Mouse (Mus musculus): ENCODE measurements around the gene Tap1. TPM values are rescaled to one million over a fixed set of nuclear protein-coding genes. Genes with fewer than 3 reads are reported as not detected.
"Not testable (repeated sequence)": the region's sequence is repeated elsewhere in the genome, so short reads cannot be mapped to it uniquely, and the experiment has no call there.

Gene Tap1
- total RNA-seq, 4 experiments from 2014 or later, result 2.5 to 10.6 (median 5.8) TPM

GRCm38 (mm10) chr17:34225911-34226310, 38.6 kb downstream of the Tap1 start:
- not testable (repeated sequence) for DNase-seq (ENCODE audit: low spot score in 2 of 2)

- DNase-seq (ENCODE audit: low spot score in 2 of 2), result peak in 1 of 2 experiments; percentile 28
Measured at GRCm38 (mm10) chr17:34230971-34231370, 43.6 kb downstream of the Tap1 start.

GRCm38 (mm10) chr17:34232021-34232420, 44.7 kb downstream of the Tap1 start:
- not testable (repeated sequence) for DNase-seq (ENCODE audit: low spot score in 2 of 2)

GRCm38 (mm10) chr17:34234926-34235325, 47.6 kb downstream of the Tap1 start:
- DNase-seq (ENCODE audit: low spot score in 2 of 2), result peak; percentile 45 to 78

- no peak for DNase-seq (ENCODE audit: low spot score in 2 of 2)
Measured at GRCm38 (mm10) chr17:34236691-34237090, 49.3 kb downstream of the Tap1 start.

- no peak for DNase-seq (ENCODE audit: low spot score in 2 of 2)
Measured at GRCm38 (mm10) chr17:34237741-34238140, 50.4 kb downstream of the Tap1 start.

- no peak for DNase-seq (ENCODE audit: low spot score in 2 of 2)
Measured at GRCm38 (mm10) chr17:34238706-34239105, 51.4 kb downstream of the Tap1 start, which contains the start of gene H2-Ob. Gene H2-Ob (plus strand): TSS chr17:34238903.

GRCm38 (mm10) chr17:34239601-34240041, 52.3 kb downstream of the Tap1 start:
- DNase-seq (ENCODE audit: low spot score in 2 of 2), result no peak

- DNase-seq (ENCODE audit: low spot score in 2 of 2), result no peak
Measured at GRCm38 (mm10) chr17:34240366-34240765, 53.0 kb downstream of the Tap1 start.

GRCm38 (mm10) chr17:34240916-34241315, 53.6 kb downstream of the Tap1 start:
- DNase-seq (ENCODE audit: low spot score in 2 of 2), result no peak

- DNase-seq (ENCODE audit: low spot score in 2 of 2), result peak in 1 of 2 experiments; percentile 17
Measured at GRCm38 (mm10) chr17:34244656-34245055, 57.3 kb downstream of the Tap1 start.

Other genes with a start within 250 kb of the Tap1 start
- gene Pfdn6, start 247.2 kb upstream of the Tap1 start, total RNA-seq (2022), result 10 to 100 TPM; 68.7 to 93.1 (median 76.1) TPM
- gene Wdr46, start 246.9 kb upstream of the Tap1 start, total RNA-seq (2022), result 10 to 100 TPM; 13.2 to 17.4 (median 14.9) TPM
- gene B3galt4, start 236.1 kb upstream of the Tap1 start, total RNA-seq (2022), result 1 to 10 TPM; 4.7 to 7.4 (median 6.9) TPM
- gene Vps52, start 231.7 kb upstream of the Tap1 start, total RNA-seq (2022), result 10 to 100 TPM; 81.4 to 91.3 (median 81.9) TPM
- gene Rps18, start 231.6 kb upstream of the Tap1 start, total RNA-seq (2022), result 100 to 1,000 TPM; 273 to 401 (median 339) TPM
- 100 to 1,000 TPM in 1 of 4 experiments, 10 to 100 TPM in 3; 29.6 to 138 (median 63.9) TPM for gene H2-K1, start 187.2 kb upstream of the Tap1 start, total RNA-seq (2022)
- 10 to 100 TPM; 34.8 to 44.1 (median 42.7) TPM for gene Ring1, start 162.9 kb upstream of the Tap1 start, total RNA-seq (2022)
- gene H2-Ke6, start 159.5 kb upstream of the Tap1 start, total RNA-seq (2022), result 10 to 100 TPM; 57.9 to 62.2 (median 58.3) TPM
- gene Slc39a7, start 155.9 kb upstream of the Tap1 start, total RNA-seq (2022), result 100 to 1,000 TPM in 1 of 4 experiments, 10 to 100 TPM in 3; 77.1 to 106 (median 92.6) TPM
- gene Rxrb, start 155.7 kb upstream of the Tap1 start, total RNA-seq (2022), result 10 to 100 TPM; 70.8 to 85.4 (median 78.0) TPM
- 10 to 100 TPM; 22.6 to 30.2 (median 27.5) TPM for gene Col11a2, start 148.1 kb upstream of the Tap1 start, total RNA-seq (2022)
- gene H2-Oa, start 95.2 kb upstream of the Tap1 start, total RNA-seq (2022), result 1 to 10 TPM in 2 of 4 experiments, not detected in 2; 2.6 to 3.6 TPM
- 10 to 100 TPM; 31.5 to 37.7 (median 34.2) TPM for gene H2-DMa, start 68.0 kb upstream of the Tap1 start, total RNA-seq (2022)
- gene Brd2, start 64.9 kb upstream of the Tap1 start, total RNA-seq (2022), result 100 to 1,000 TPM; 190 to 204 (median 197) TPM
- 1 to 10 TPM in 2 of 4 experiments, under 1 TPM in 2; 0.51 to 3.5 (median 2.1) TPM for gene H2-DMb2, start 44.2 kb upstream of the Tap1 start, total RNA-seq (2022)
- gene H2-DMb1, start 34.5 kb upstream of the Tap1 start, total RNA-seq (2022), result 1 to 10 TPM; 3.4 to 9.7 (median 6.0) TPM
- gene Psmb9, start 211 bp downstream of the Tap1 start, total RNA-seq (2022), result 1 to 10 TPM; 3.9 to 9.0 (median 5.8) TPM
- gene Psmb8, start 10.2 kb downstream of the Tap1 start, total RNA-seq (2022), result 10 to 100 TPM in 2 of 4 experiments, 1 to 10 TPM in 2; 3.8 to 18.8 (median 10.0) TPM
- gene Tap2, start 16.0 kb downstream of the Tap1 start, total RNA-seq (2022), result 10 to 100 TPM; 12.3 to 18.1 (median 15.9) TPM
- 1 to 10 TPM in 2 of 4 experiments, under 1 TPM in 1, not detected in 1; 0.69 to 3.3 (median 1.8) TPM for gene H2-Ob, start 51.4 kb downstream of the Tap1 start, total RNA-seq (2022)
- gene H2-Ab1, start 70.1 kb downstream of the Tap1 start, total RNA-seq (2022), result 10 to 100 TPM in 2 of 4 experiments, 1 to 10 TPM in 2; 1.1 to 31.1 (median 11.6) TPM
- gene H2-Aa, start 100.3 kb downstream of the Tap1 start, total RNA-seq (2022), result 10 to 100 TPM in 2 of 4 experiments, 1 to 10 TPM in 1, under 1 TPM in 1; 0.70 to 29.8 (median 13.8) TPM
- 10 to 100 TPM in 2 of 4 experiments, 1 to 10 TPM in 2; 1.9 to 25.1 (median 10.1) TPM for gene H2-Eb1, start 118.3 kb downstream of the Tap1 start, total RNA-seq (2022)
- not detected for gene H2-Eb2, start 138.1 kb downstream of the Tap1 start, total RNA-seq (2022)
- gene Btnl2, start 167.3 kb downstream of the Tap1 start, total RNA-seq (2022), result 1 to 10 TPM in 1 of 4 experiments, under 1 TPM in 3; 0.47 to 1.0 (median 0.73) TPM
- gene Btnl1, start 189.6 kb downstream of the Tap1 start, total RNA-seq (2022), result not detected
- gene BC051142, start 211.3 kb downstream of the Tap1 start, total RNA-seq (2022), result 1 to 10 TPM; 3.5 to 6.1 (median 4.5) TPM

Data from layer of hippocampus, adult 8-10 months (tissue).